Mouse (Mus musculus): ENCODE data around the gene Ephb2.

The Ephb2 gene

DNA sequence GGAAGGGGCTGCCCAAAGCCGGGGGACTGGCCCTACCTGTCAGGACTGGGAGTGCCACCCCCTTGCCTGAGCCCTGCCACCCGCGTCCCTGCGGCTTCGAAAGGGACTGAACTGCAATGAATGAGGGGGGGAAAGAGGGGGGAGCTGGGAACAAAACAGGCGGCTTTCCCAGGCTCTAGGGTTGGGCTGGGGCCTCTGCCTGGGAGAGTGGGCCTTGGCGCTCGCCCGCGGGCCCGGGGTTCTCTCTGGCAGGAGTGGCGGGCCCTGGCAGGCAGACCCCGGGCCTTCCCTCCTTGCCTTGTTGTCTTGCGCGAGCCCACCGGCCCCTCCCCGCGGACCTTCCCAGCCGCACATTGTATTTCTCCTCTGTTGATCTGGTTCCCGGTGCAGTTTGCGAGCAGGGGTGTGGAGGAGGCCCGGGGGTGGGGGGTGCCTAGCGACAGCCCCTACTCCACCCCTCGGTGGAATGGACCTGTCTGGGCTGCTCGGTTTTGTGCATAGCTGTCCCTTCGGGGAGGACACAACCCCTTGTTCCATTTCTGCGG is 671 bp upstream of the Ephb2 start:
- DNase-seq (ENCODE audit: low spot score in 2 of 2), result no peak

GRCm38 (mm10) chr4:136834815-136835620 is 770 bp downstream of the Ephb2 start:
- no peak for DNase-seq (ENCODE audit: low spot score in 2 of 2)

DNA sequence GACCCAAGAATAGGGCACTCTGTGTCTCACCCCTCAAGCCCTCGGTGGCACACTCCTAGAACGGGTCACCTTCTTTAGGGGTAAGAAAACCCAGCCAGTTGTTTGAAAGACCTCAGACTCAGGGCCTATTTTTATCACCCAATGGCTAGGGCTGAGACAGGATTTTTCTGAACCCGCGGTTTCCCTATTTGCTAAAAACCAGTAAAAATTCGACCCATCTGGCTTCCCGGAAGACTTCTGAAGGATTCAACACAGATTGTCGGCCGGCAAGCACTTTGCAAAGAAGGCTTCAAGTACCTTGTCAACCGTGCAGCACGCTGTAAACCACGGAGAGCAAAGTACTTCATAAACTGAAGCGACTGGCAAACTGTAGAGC is 1.4 kb downstream of the Ephb2 start:
- no peak for DNase-seq (ENCODE audit: low spot score in 2 of 2)

GRCm38 (mm10) chr4:136833619-136834351 is 2.0 kb downstream of the Ephb2 start:
- no peak for DNase-seq (ENCODE audit: low spot score in 2 of 2)

- DNase-seq (ENCODE audit: low spot score in 2 of 2), result no peak
These were observed 3.1 kb downstream of the Ephb2 start for GRCm38 (mm10) chr4:136832559-136833232.

GRCm38 (mm10) chr4:136830272-136830823 is 5.4 kb downstream of the Ephb2 start:
- DNase-seq (ENCODE audit: low spot score in 2 of 2), result no peak

- peak in 1 of 2 experiments; percentile 48 for DNase-seq (ENCODE audit: low spot score in 2 of 2)
These were observed 6.0 kb downstream of the Ephb2 start for GRCm38 (mm10) chr4:136829837-136830236.

GRCm38 (mm10) chr4:136828664-136829569 is 6.9 kb downstream of the Ephb2 start:
- no peak for DNase-seq (ENCODE audit: low spot score in 2 of 2)

GRCm38 (mm10) chr4:136824935-136825552 is 10.7 kb downstream of the Ephb2 start:
- DNase-seq (ENCODE audit: low spot score in 2 of 2), result no peak

DNA sequence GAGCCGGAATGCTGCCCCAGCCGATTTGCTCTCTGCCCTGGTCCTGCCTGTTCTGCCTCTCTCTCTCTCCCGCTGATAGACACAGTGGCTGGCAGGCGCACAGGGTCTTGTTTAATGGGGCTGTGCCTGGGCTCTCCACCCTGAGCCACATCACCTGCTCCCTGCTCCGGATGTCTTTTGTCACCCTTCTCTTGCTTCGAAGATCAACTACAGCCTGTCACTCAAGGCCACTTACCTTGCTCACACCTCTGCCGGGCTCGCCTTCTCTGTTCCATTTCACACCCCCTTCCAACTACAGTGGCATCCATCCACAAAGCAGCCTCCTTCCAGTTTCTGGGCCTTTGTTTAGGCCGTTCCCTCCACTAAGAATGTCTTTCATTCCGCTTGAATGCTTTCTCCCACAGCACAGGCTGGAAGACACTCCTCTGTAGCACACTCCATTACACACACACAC is 15.7 kb downstream of the Ephb2 start:
- DNase-seq (ENCODE audit: low spot score in 2 of 2), result no peak

DNA sequence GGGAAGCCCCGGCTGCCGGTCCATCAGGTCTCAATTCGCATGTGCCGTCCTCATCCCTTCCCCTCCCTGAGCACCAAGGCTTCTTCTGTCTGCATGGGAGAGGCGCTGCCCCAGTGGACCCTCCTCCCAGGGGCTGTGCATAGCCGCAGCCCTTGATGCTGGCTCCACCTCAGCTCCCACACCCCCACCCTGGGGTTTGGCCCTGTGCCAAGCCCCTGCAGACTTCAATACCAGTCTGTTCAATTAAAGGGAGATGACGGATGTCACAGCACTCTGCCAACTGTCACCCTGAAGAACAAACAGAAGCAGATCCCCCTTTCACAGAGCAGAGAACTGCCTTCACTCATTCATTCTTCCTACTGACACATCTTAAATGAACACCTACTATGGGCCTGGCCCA is 19.1 kb downstream of the Ephb2 start:
- DNase-seq (ENCODE audit: low spot score in 2 of 2), result no peak

- peak in 1 of 2 experiments; percentile 32 for DNase-seq (ENCODE audit: low spot score in 2 of 2)
These were observed 20.4 kb downstream of the Ephb2 start for GRCm38 (mm10) chr4:136815364-136815763.

- DNase-seq (ENCODE audit: low spot score in 2 of 2), result no peak
These were observed 23.2 kb downstream of the Ephb2 start for GRCm38 (mm10) chr4:136812543-136812942.

DNA sequence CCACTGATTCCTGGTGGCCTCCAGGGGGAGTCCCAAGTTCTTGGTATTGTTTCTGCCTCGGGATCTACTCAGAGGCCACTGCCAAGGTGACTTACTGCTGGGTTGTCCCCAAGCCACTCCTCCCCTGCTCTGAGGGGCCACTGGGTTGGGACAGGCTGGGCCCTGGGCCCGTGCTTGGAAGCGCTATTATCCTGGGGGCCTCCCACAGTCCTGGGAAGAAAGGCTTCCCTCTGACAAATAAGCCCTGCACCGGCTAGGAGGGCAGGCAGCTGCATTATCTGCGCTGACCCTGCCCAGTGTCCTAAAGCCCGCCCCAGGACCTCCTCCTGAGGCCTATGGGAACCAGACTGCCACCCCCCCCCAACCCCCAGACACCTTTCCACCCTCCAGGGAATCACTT is 24.2 kb downstream of the Ephb2 start:
- no peak for DNase-seq (ENCODE audit: low spot score in 2 of 2)

- DNase-seq (ENCODE audit: low spot score in 2 of 2), result no peak
These were observed 27.3 kb downstream of the Ephb2 start for GRCm38 (mm10) chr4:136808478-136808877.

DNA sequence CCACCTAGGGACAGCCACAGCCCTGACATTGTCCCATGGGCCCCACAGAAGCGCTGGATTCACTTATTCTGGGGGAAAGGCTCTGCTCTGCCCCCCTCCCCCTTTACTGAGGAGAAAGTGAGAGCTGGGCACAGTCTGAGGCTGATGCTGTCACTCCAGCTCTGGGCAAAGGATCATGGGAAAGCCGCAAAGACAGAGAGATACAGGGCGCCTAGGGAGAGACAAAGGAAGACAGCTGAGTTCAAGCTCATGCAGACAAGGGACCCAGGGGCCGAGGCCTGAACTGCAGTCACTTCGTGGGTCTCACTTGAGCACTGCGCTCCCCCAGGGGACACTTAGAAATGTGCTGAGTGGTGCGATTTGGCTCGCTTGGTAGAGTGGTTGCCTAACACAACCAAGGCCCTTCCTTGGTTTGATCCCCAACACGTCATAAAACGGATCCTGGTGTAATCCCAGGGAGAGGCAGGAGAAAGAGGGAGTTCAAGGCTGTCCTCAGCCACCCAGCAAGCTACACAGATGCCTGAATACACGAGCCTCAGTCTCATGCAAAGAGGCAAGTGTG is 28.3 kb downstream of the Ephb2 start:
- DNase-seq (ENCODE audit: low spot score in 2 of 2), result no peak

DNA sequence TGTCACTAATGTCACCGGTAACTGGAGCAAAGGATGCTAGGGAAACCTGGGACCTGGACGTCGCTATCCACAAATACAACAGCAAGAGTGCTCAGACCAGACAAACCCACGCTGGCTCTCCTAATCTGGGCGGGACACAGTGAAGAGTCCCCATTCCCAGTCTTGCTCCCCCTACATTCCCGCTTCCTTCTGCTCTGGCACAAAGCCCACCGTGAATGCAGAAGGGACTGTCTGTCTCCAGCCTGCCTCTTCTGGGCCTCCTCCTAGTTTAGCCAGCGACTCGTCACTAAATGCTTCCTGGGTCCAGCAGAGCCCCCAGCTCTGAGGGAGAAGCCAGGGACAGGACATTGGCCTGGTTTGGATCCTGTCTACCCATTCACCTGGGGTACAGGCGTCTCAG is 29.5 kb downstream of the Ephb2 start:
- no peak for DNase-seq (ENCODE audit: low spot score in 2 of 2)

GRCm38 (mm10) chr4:136804343-136804742 is 31.4 kb downstream of the Ephb2 start:
- no peak for DNase-seq (ENCODE audit: low spot score in 2 of 2)

- DNase-seq (ENCODE audit: low spot score in 2 of 2), result peak; percentile 48 to 58
These were observed 33.3 kb downstream of the Ephb2 start for GRCm38 (mm10) chr4:136802446-136802845.

DNA sequence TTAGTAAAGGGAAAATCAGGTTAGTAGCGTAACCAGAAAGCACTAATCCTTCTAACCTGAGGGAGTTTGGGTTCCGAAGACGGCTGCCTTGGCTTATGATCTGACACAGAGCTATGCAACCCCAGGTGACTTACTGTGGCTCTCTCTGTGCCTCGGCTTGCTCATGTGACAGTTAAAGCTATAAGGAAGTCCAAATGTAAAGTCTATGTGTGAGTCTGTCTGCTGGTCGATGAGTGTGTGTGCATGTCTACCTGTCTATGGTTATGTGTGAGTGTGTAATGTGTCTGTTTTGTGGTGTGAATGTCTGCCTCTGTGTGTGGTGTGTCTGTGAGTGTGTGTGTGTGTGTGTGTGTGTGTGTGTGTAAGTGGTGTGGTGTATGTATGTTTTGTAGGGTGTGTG is 33.8 kb downstream of the Ephb2 start:
- DNase-seq (ENCODE audit: low spot score in 2 of 2), result no peak
